In the genomic region with DNA sequence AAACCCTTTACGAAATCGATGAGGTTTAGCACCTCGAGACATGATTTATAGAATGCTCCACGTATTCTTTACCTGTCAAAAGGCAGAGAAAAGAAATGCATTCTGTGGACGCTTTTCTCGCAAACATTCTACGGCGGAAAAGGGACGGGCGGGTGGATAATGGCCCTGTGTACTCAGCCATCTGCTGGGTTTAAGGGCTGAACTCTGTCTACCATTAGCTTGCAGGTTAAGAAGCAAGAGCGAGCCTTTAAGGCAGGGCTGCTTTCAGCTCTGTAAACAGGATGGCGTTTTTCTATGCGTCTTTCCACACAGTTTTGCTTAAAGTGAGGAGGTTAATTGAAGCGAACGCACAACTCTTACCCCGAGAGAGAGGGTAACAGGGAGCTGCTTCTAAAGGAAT, we compare ENCODE assay signal across 26 mouse cellular contexts.
DNase-seq lines count a peak whose midpoint lies in the region; ATAC-seq lines count a peak whose summit lies in the region.
"Had no signal": no experiment of that assay in that cellular context is flagged by ENCODE, and none has a peak within 500 bp of the region (broad histone marks: within the 10 kb centered on the region; RNA-seq: fewer than 3 reads in every experiment).

No protein-coding gene starts in this region.

- H3K9me3 ChIP-seq in neural tube, embryonic 12.5 days, result no peaks in the 10 kb centered on the region
- no peaks in the 10 kb centered on the region for H3K9me3 ChIP-seq in forebrain, embryonic 15.5 days
- H3K9me3 ChIP-seq: embryonic facial prominence, embryonic 13.5 days; heart, embryonic 12.5 days; midbrain, embryonic 12.5 days; stomach, embryonic 15.5 days had no signal

- WGBS in neural tube, embryonic 12.5 days, result 58% methylated on average over 16 of the region's 16 CpGs
- WGBS in forebrain, embryonic 15.5 days, result 50% methylated on average over 16 of the region's 16 CpGs

- ATAC-seq in neural tube, embryonic 12.5 days (ENCODE audit: low FRiP score, low read depth), result peak; percentile 65; the same call in 1 of the 2 replicates
- 0 out of 2 replicates have a peak, but pooled peaks have one; percentile 26 for ATAC-seq in forebrain, embryonic 15.5 days (replicated peaks)
- ATAC-seq: intestine, postnatal 0 days had no signal

- no peaks in the 10 kb centered on the region; the same call in 1 of the 2 replicates for H3K4me1 ChIP-seq in neural tube, embryonic 12.5 days
- H3K4me1 ChIP-seq in forebrain, embryonic 15.5 days, result peaks cover 7% of the 10 kb centered on the region; the same call in 1 of the 2 replicates
- H3K4me1 ChIP-seq: embryonic facial prominence, embryonic 13.5 days; heart, embryonic 12.5 days; liver, embryonic 13.5 days; stomach, embryonic 15.5 days had no signal

- no peak overlapping the region for H3K4me2 ChIP-seq in neural tube, embryonic 12.5 days (replicated peaks)
- no peak overlapping the region; the same call in 1 of the 2 replicates for H3K4me2 ChIP-seq in forebrain, embryonic 15.5 days (replicated peaks)
- H3K4me2 ChIP-seq: embryonic facial prominence, embryonic 13.5 days; heart, embryonic 12.5 days; liver, embryonic 13.5 days; midbrain, embryonic 12.5 days; stomach, embryonic 15.5 days had no signal

- no peak overlapping the region for H3K4me3 ChIP-seq in neural tube, embryonic 12.5 days
- no peak overlapping the region for H3K4me3 ChIP-seq in forebrain, embryonic 15.5 days
- H3K4me3 ChIP-seq: embryonic facial prominence, embryonic 13.5 days; erythroblast, embryonic 14.5 days; heart, embryonic 12.5 days; liver, embryonic 13.5 days; midbrain, embryonic 12.5 days; stomach, embryonic 15.5 days had no signal

- peak; percentile 36 for DNase-seq in heart, adult 11 months
- no peak for DNase-seq in heart, adult 18-20 months
- no peak for DNase-seq in neural tube, embryonic 10.5 days (ENCODE audit: extremely low spot score, low spot score)
- DNase-seq in left cerebral cortex, postnatal 14 days (ENCODE audit: low spot score in 2 of 2), result no peak
- no peak for DNase-seq in urinary bladder, postnatal 4 days (ENCODE audit: low spot score in 2 of 2)
- DNase-seq: adrenal gland, adult 2 months; cerebellum, adult 11-12 months; cerebellum, postnatal 14 days; embryo, embryonic 11 days; heart, postnatal 10 days; kidney, postnatal 25 days; liver, embryonic 13.5 days; lung, adult 2 months; lung, postnatal 14 days; right cerebral cortex, adult 18-20 months; right cerebral cortex, postnatal 4 days; thymus, adult 2 months; thymus, postnatal 4 days had no signal

- H3K36me3 ChIP-seq in neural tube, embryonic 12.5 days, result no peaks in the 10 kb centered on the region
- H3K36me3 ChIP-seq in forebrain, embryonic 15.5 days, result no peaks in the 10 kb centered on the region
- H3K36me3 ChIP-seq: embryonic facial prominence, embryonic 13.5 days; heart, embryonic 12.5 days; liver, embryonic 13.5 days; midbrain, embryonic 12.5 days; stomach, embryonic 15.5 days had no signal

- no peak overlapping the region for H3K27ac ChIP-seq in neural tube, embryonic 12.5 days
- no peak overlapping the region for H3K27ac ChIP-seq in forebrain, embryonic 15.5 days (replicated peaks)
- H3K27ac ChIP-seq: embryonic facial prominence, embryonic 13.5 days; liver, embryonic 13.5 days; midbrain, embryonic 12.5 days; stomach, embryonic 15.5 days had no signal

- no peaks in the 10 kb centered on the region for H3K27me3 ChIP-seq in neural tube, embryonic 12.5 days (replicated peaks)
- H3K27me3 ChIP-seq in forebrain, embryonic 15.5 days, result no peaks in the 10 kb centered on the region
- H3K27me3 ChIP-seq: embryonic facial prominence, embryonic 13.5 days; heart, embryonic 12.5 days; liver, embryonic 13.5 days; midbrain, embryonic 12.5 days; stomach, embryonic 15.5 days had no signal

- H3K9ac ChIP-seq in neural tube, embryonic 12.5 days, result no peak overlapping the region
- no peak overlapping the region for H3K9ac ChIP-seq in forebrain, embryonic 15.5 days (replicated peaks)
- H3K9ac ChIP-seq: embryonic facial prominence, embryonic 13.5 days; heart, embryonic 12.5 days; liver, embryonic 13.5 days; midbrain, embryonic 12.5 days; stomach, embryonic 15.5 days had no signal

- intact Hi-C loops in left cerebral cortex, postnatal 14 days (cut with DNase I), result no loop called here
